Mouse (Mus musculus): Measurements from ENCODE around the gene Olfr455. TPM values are rescaled to one million over a fixed set of nuclear protein-coding genes. Genes with fewer than 3 reads are reported as not detected.

Gene Olfr455
- polyA plus RNA-seq, 1 experiment from 2014 or later: not detected

DNA sequence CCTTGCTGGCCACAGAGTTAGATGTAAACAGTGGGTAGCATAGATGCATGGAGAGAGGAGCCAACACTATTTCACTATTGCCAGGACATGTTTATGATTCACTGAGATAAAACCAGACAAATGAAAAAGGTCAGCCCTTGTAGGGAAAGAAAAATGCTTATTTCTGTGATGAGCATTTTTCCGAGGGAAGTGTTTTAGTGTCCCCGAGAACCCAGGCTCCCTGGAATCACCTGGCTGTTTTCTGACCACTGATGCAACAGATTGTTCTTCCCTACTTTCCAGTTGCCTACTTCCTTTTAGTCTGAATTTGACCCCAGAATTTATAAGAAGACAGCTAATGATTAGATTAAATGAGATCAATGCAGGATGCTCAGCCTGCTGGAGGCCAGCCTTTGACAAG, 1.2 kb downstream of the Olfr455 start:
- no peaks in the 10 kb centered on the region for H3K9me3 ChIP-seq
- no peak overlapping the region for H3K9ac ChIP-seq
- no peak overlapping the region for H3K4me2 ChIP-seq
- ATAC-seq (ENCODE audit: low read depth): no peak
- no peaks in the 10 kb centered on the region for H3K36me3 ChIP-seq
- WGBS: 87% methylated on average over 2 of the region's 2 CpGs
- no peak overlapping the region for H3K4me3 ChIP-seq
- H3K4me1 ChIP-seq (replicated peaks): no peaks in the 10 kb centered on the region
- H3K27me3 ChIP-seq: no peaks in the 10 kb centered on the region
- no peak overlapping the region for H3K27ac ChIP-seq (replicated peaks)

DNA sequence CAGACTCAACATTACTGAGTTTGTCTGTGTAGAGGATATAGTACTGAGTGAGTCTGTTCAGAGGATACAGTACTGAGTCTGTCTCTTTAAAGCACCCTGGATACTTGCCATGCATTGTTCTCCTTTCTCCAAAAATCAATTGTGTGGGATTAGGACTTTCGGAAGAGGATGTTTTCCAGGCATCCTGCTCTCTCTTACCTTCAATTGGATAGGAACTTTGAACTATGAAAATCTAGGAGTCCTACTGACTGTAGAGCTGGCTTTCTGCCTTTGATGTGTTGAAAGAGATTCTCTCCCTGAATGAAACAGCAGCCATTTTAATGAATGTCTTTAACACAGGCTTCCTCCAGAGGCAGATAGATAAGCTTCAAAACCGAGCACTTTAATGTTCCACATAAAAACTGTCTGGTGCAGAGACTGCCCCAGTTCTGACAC, 1.9 kb downstream of the Olfr455 start:
- Histone ChIP-seq H3K27ac (replicated peaks) (no peak overlapping the region), H3K9me3 (no peaks in the 10 kb centered on the region), H3K4me1 (replicated peaks) (no peaks in the 10 kb centered on the region), H3K9ac (no peak overlapping the region), H3K36me3 (no peaks in the 10 kb centered on the region), H3K4me3 (no peak overlapping the region), H3K27me3 (no peaks in the 10 kb centered on the region), H3K4me2 (no peak overlapping the region)
- 69% methylated on average over 2 of the region's 2 CpGs for WGBS
- ATAC-seq (ENCODE audit: low read depth): no peak

DNA sequence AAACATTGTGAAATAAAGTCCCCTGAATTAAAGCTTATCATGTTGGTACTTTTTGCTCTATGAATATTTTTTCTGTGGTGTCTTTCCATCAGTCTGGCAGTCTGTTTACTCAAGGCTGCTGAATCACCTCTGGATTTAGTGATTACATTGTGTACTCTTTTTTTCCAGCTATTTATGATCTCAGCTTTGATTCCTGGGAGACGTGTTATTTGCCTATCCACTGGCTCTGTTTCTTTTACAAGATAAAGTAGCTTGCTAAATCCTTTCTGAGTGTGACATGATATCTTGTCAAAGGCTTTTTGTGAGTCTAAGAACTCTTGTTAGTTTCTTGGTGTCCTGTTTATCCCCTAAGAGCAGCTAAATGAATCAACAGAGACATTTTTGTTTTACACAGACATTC, 2.5 kb downstream of the Olfr455 start:
- no peaks in the 10 kb centered on the region for H3K27me3 ChIP-seq
- no peaks in the 10 kb centered on the region for H3K36me3 ChIP-seq
- H3K9me3 ChIP-seq: no peaks in the 10 kb centered on the region
- no peak overlapping the region for H3K4me3 ChIP-seq
- no peak overlapping the region for H3K27ac ChIP-seq (replicated peaks)
- ATAC-seq (ENCODE audit: low read depth): no peak
- no peak overlapping the region for H3K9ac ChIP-seq
- WGBS: 80% methylated on average over 1 of the region's 1 CpGs
- H3K4me1 ChIP-seq (replicated peaks): no peaks in the 10 kb centered on the region
- H3K4me2 ChIP-seq: no peak overlapping the region

GRCm38 (mm10) chr6:42542036-42543031, 5.1 kb downstream of the Olfr455 start:
- Histone ChIP-seq H3K4me2 (no peak overlapping the region), H3K4me1 (replicated peaks) (no peaks in the 10 kb centered on the region), H3K9me3 (no peaks in the 10 kb centered on the region), H3K36me3 (no peaks in the 10 kb centered on the region), H3K4me3 (no peak overlapping the region), H3K9ac (no peak overlapping the region), H3K27me3 (no peaks in the 10 kb centered on the region), H3K27ac (replicated peaks) (no peak overlapping the region)
- ATAC-seq (ENCODE audit: low read depth): no peak
- 77% methylated on average over 4 of the region's 4 CpGs for WGBS

GRCm38 (mm10) chr6:42540681-42541080, 6.7 kb downstream of the Olfr455 start:
- H3K27me3 ChIP-seq: no peaks in the 10 kb centered on the region
- H3K9ac ChIP-seq: no peak overlapping the region
- H3K4me1 ChIP-seq (replicated peaks): no peaks in the 10 kb centered on the region
- no peak overlapping the region for H3K4me3 ChIP-seq
- 100% methylated on average over 1 of the region's 1 CpGs for WGBS
- ATAC-seq (ENCODE audit: low read depth): no peak
- no peak overlapping the region for H3K27ac ChIP-seq (replicated peaks)
- no peaks in the 10 kb centered on the region for H3K9me3 ChIP-seq
- no peak overlapping the region for H3K4me2 ChIP-seq
- H3K36me3 ChIP-seq: no peaks in the 10 kb centered on the region

DNA sequence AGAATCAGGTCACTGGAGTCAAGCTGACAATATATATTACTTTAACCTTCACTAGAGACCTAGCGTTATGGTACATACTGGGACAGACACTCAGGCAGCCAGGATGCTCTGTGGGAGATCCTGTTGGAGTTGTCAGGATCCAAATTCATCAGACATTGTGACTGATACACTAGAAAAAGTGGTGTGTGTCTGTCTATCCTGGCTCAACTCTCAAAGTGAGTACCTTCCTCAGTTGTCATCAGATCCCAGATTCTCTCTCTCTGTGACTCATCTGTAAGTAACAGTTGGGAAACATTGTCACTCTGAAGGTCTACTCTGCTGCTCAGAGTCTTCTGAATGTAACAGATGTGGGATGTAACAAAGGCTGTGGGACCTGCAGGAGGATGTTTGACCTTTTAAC, 7.7 kb downstream of the Olfr455 start:
- Histone ChIP-seq H3K4me1 (replicated peaks) (no peaks in the 10 kb centered on the region), H3K9me3 (no peaks in the 10 kb centered on the region), H3K4me3 (no peak overlapping the region), H3K36me3 (no peaks in the 10 kb centered on the region), H3K9ac (no peak overlapping the region), H3K4me2 (no peak overlapping the region), H3K27ac (replicated peaks) (no peak overlapping the region), H3K27me3 (no peaks in the 10 kb centered on the region)
- WGBS: 89% methylated on average over 1 of the region's 1 CpGs
- no peak for ATAC-seq (ENCODE audit: low read depth)

DNA sequence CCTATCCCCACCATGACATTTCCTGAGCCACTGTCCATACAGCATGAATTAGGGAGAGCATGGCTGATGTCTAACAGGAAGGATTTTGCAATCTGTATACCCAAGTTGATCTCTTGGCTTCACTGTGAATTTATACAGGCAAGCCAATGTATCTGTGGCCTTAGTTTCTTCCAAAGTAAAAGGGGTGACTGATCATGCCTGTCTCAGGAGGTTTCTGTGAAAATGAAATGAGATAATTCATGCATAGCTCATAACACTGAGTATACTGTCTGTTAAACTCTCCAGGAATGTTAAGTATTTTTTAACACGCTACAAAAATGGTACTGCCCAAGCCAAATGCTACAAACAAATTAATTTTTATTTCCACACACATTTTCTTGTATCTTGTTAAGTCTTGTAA, 33.9 kb downstream of the Olfr455 start:
- Histone ChIP-seq H3K4me3 (no peak overlapping the region), H3K27ac (replicated peaks) (no peak overlapping the region), H3K4me1 (replicated peaks) (no peaks in the 10 kb centered on the region), H3K9me3 (no peaks in the 10 kb centered on the region), H3K4me2 (no peak overlapping the region), H3K36me3 (no peaks in the 10 kb centered on the region), H3K27me3 (no peaks in the 10 kb centered on the region), H3K9ac (no peak overlapping the region)
- ATAC-seq (ENCODE audit: low read depth): no peak
- WGBS: 87% methylated on average over 1 of the region's 1 CpGs

DNA sequence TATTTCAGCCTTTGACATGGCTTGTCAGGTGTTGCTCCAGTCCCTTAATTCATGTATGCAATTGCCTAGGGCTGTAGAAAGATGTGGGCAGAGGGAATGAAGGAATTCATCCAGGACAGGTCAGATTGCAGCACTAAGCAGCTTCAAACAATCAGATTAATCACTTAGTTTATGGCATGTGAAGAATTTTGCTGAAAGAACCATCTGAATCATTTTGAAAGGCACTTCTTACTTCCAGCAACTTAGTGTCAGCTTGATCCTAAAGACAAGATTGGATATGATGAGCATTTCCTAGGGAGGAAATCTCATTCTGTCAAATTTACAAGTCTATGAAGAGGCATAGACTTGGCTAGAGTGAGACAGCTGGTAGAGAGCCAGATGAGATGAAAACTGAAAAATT, 38.1 kb downstream of the Olfr455 start:
- Histone ChIP-seq H3K9me3 (no peaks in the 10 kb centered on the region), H3K27me3 (no peaks in the 10 kb centered on the region)

GRCm38 (mm10) chr6:42503478-42503877, 43.9 kb downstream of the Olfr455 start:
- H3K4me1 ChIP-seq (replicated peaks): no peaks in the 10 kb centered on the region
- WGBS: 89% methylated on average over 2 of the region's 2 CpGs
- no peak overlapping the region for H3K27ac ChIP-seq (replicated peaks)
- no peak for ATAC-seq (ENCODE audit: low read depth)
- no peaks in the 10 kb centered on the region for H3K36me3 ChIP-seq
- no peak overlapping the region for H3K4me2 ChIP-seq
- H3K9ac ChIP-seq: no peak overlapping the region
- no peaks in the 10 kb centered on the region for H3K9me3 ChIP-seq
- H3K4me3 ChIP-seq: no peak overlapping the region
- no peaks in the 10 kb centered on the region for H3K27me3 ChIP-seq

More for the DNA sequence above, 38.1 kb downstream of the Olfr455 start:
- Histone ChIP-seq H3K4me2 (no peak overlapping the region), H3K9ac (no peak overlapping the region), H3K4me1 (replicated peaks) (no peaks in the 10 kb centered on the region), H3K36me3 (no peaks in the 10 kb centered on the region), H3K4me3 (no peak overlapping the region), H3K27ac (replicated peaks) (no peak overlapping the region)
- no peak for ATAC-seq (ENCODE audit: low read depth)

DNA sequence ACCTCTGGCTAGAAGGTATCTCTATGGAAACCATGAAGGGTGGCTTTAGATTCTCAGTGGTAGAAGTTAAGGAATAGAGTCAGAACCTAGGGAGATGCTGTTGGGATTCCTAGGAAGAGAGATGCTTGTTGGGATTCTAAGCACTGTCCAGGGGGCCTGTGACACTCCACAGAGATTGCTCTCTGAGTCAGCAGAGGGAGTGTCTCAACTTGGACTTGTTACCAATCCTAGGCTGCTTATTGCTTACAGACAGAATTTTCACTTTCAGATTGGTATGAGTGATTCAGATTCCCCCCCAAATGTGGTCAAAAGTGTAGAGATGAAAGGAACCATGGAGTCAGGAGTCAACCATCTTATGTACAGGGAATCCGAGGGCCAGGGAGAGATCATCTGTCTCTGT, 57.7 kb downstream of the Olfr455 start:
- H3K27me3 ChIP-seq: no peaks in the 10 kb centered on the region
- no peaks in the 10 kb centered on the region for H3K36me3 ChIP-seq
- H3K4me3 ChIP-seq: no peak overlapping the region
- H3K9me3 ChIP-seq: no peaks in the 10 kb centered on the region
- no peak overlapping the region for H3K9ac ChIP-seq
- no peaks in the 10 kb centered on the region for H3K4me1 ChIP-seq (replicated peaks)
- no peak overlapping the region for H3K27ac ChIP-seq (replicated peaks)
- no peak overlapping the region for H3K4me2 ChIP-seq
- 83% methylated on average over 1 of the region's 1 CpGs for WGBS
- no peak for ATAC-seq (ENCODE audit: low read depth)

DNA sequence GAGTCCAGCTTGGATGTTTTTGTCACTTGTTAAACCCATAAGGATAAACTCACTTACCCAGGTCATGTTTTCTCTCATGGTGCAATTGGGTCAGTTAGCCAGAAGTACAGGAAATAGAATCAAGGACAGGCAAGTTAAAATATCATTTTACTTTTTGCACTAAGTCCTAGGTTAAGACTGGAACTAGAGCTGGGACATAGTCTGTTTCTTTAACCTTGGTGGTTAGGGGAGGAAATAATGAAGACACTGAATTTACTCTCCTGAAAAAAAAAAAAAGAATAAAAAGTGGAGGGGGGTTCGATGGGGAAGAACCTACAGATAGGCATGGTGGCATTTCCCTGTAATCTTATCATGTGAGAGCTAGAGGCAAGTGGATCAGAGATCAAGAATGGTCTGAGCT, 60.3 kb downstream of the Olfr455 start, which contains the start of gene Olfr456:
Gene Olfr456 (minus strand): TSS at position 101 of the 400 bp plus-strand sequence.
- Histone ChIP-seq H3K36me3 (no peaks in the 10 kb centered on the region), H3K27me3 (no peaks in the 10 kb centered on the region), H3K4me1 (replicated peaks) (no peaks in the 10 kb centered on the region), H3K9me3 (no peaks in the 10 kb centered on the region), H3K27ac (replicated peaks) (no peak within 1 kb of the TSS), H3K9ac (no peak within 1 kb of the TSS), H3K4me3 (no peak within 1 kb of the TSS), H3K4me2 (no peak within 1 kb of the TSS)
- ATAC-seq (ENCODE audit: low read depth): no peak
- 97% methylated on average over 1 of the region's 1 CpGs for WGBS
